Comparison of ENCODE assay signal across 8 mouse cellular contexts in the genomic region with DNA sequence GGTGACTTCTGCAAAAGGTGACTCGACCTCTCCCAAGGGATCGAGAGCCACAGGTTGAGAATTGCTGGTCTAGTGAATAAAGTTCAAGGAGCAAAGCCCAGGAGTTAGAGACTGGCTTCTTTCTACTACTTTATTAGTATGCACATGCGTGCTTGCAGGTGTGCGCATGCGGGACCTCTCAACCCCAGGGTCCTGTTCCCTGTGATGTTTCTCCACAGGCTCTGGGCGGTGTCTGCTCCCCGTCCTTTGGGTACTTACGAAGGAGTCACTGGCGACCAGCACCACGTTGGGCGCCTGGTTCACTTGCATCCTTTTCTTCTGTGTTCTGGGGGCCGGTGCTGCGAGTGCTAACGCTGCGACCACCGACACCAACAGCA. TPM values are rescaled to one million over a fixed set of nuclear protein-coding genes. Genes with fewer than 3 reads are reported as not detected.
DNase-seq lines count a peak whose midpoint lies in the region; ATAC-seq and TF ChIP-seq lines count a peak whose summit lies in the region.

No protein-coding gene starts in this region.

- no peaks in the 10 kb centered on the region for H3K4me1 ChIP-seq in heart, embryonic 11.5 days (ENCODE audit: control insufficient read depth, insufficient read depth, low read length)
- H3K4me1 ChIP-seq in ES-E14 (ENCODE audit: control insufficient read depth in 2 of 2, insufficient read depth in 2 of 2, low read length in 2 of 2, poor library complexity in 1 of 2): 0 out of 4 replicates have a peak, but pooled peaks cover 0 to 5% of the 10 kb centered on the region in 2 experiments
- peaks cover 6% of the 10 kb centered on the region; the same call in 1 of the 2 replicates for H3K4me1 ChIP-seq in embryonic facial prominence, embryonic 14.5 days (ENCODE audit: control insufficient read depth, insufficient read depth, low read length)
- peaks cover 3% of the 10 kb centered on the region; the same call in 1 of the 2 replicates for H3K4me1 ChIP-seq in kidney, adult 2 months (ENCODE audit: control insufficient read depth, insufficient read depth, low read length)

- DNase-seq in heart, postnatal 10 days: no peak
- DNase-seq in ES-E14 (ENCODE audit: low read depth, low spot score): peak; percentile 63
- DNase-seq in embryonic facial prominence, embryonic 14.5 days (ENCODE audit: low spot score): peak; percentile 65
- peak; percentile 77 for DNase-seq in kidney, adult 2 months
- peak; percentile 46 for DNase-seq in lung, postnatal 14 days
- no peak for DNase-seq in natural killer cell, adult 2 months (ENCODE audit: low spot score in 2 of 2)
- DNase-seq in ovary, postnatal 14 days (ENCODE audit: low spot score): no peak

- peak overlapping the region; percentile 76 for H3K9ac ChIP-seq in heart, embryonic 11.5 days (ENCODE audit: low read depth, low read length)
- H3K9ac ChIP-seq in ES-E14 (ENCODE audit: insufficient read depth, low read depth, low read length, poor library complexity, severe bottlenecking): peak overlapping the region; percentile 83
- peak overlapping the region; percentile 79 for H3K9ac ChIP-seq in embryonic facial prominence, embryonic 14.5 days (ENCODE audit: low read depth, low read length)

- in situ Hi-C loops in ES-E14 (cut with MboI; ENCODE audit: low sequenced_read_pairs in 2 of 2, unreplicated experiment in 2 of 2): no loop called here

- intact Hi-C loops in heart, postnatal 10 days (cut with DNase I): loop anchor here (2.0 to 5.0 kb wide), 2 partner anchors 79 to 156 kb away; a partner anchor contains a TSS

- H3K9me3 ChIP-seq in heart, embryonic 11.5 days (replicated peaks; ENCODE audit: control insufficient read depth, low read length): no peaks in the 10 kb centered on the region
- no peaks in the 10 kb centered on the region for H3K9me3 ChIP-seq in ES-E14 (ENCODE audit: control insufficient read depth, insufficient read depth, low read depth, low read length)
- H3K9me3 ChIP-seq in embryonic facial prominence, embryonic 14.5 days (ENCODE audit: control insufficient read depth, low read length): no peaks in the 10 kb centered on the region

- H3K27ac ChIP-seq in heart, embryonic 11.5 days (ENCODE audit: low read depth, low read length): peak overlapping the region; percentile 47; the same call in 1 of the 2 replicates
- peak overlapping the region; percentile 70; the same call in 1 of the 2 replicates for H3K27ac ChIP-seq in ES-E14 (ENCODE audit: insufficient read depth, low read depth, low read length, poor library complexity, severe bottlenecking)
- H3K27ac ChIP-seq in embryonic facial prominence, embryonic 14.5 days (replicated peaks; ENCODE audit: low read depth, low read length): peak overlapping the region; percentile 84
- peak overlapping the region; percentile 79 for H3K27ac ChIP-seq in kidney, adult 2 months (ENCODE audit: insufficient read depth, low read depth, low read length)

- TF ChIP-seq CTCF in kidney, adult 2 months (conservative IDR thresholded peaks at IDR 0.05; ENCODE audit: insufficient read depth, insufficient read length, low read depth, low read length): no peak

- no peak for TF ChIP-seq POLR2A in kidney, adult 2 months (IDR thresholded peaks at IDR 0.05; ENCODE audit: low read depth, low read length)

- ATAC-seq in heart, embryonic 11.5 days (replicated peaks; ENCODE audit: insufficient number of reproducible peaks, low FRiP score, low TSS enrichment): peak; percentile 72
- ATAC-seq in embryonic facial prominence, embryonic 14.5 days (ENCODE audit: low read depth): peak; percentile 84

- H3K4me2 ChIP-seq in heart, embryonic 11.5 days: peak overlapping the region; percentile 54
- peak overlapping the region; percentile 61 for H3K4me2 ChIP-seq in embryonic facial prominence, embryonic 14.5 days (ENCODE audit: low read depth, low read length)

- peak overlapping the region; percentile 59 for H3K4me3 ChIP-seq in heart, embryonic 11.5 days (ENCODE audit: low read depth, low read length)
- peak overlapping the region; percentile 93 to 95 for H3K4me3 ChIP-seq in ES-E14 (ENCODE audit: insufficient read depth in 1 of 2, low read depth in 1 of 2, low read length in 2 of 2, poor library complexity in 1 of 2, severe bottlenecking in 1 of 2)
- peak overlapping the region; percentile 72 for H3K4me3 ChIP-seq in embryonic facial prominence, embryonic 14.5 days (ENCODE audit: low read depth, low read length)
- peak overlapping the region; percentile 89 for H3K4me3 ChIP-seq in kidney, adult 2 months (ENCODE audit: insufficient read depth, low read depth, low read length)

- H3K27me3 ChIP-seq in heart, embryonic 11.5 days (ENCODE audit: control insufficient read depth, insufficient read depth, low read length): no peaks in the 10 kb centered on the region
- H3K27me3 ChIP-seq in embryonic facial prominence, embryonic 14.5 days (replicated peaks; ENCODE audit: control insufficient read depth, insufficient read depth, low read length): no peaks in the 10 kb centered on the region
- H3K27me3 ChIP-seq in kidney, adult 2 months (replicated peaks; ENCODE audit: control insufficient read depth, insufficient read depth, low read length): no peaks in the 10 kb centered on the region

- H3K36me3 ChIP-seq in heart, embryonic 11.5 days (ENCODE audit: control insufficient read depth, insufficient read depth, low read length): no peaks in the 10 kb centered on the region
- H3K36me3 ChIP-seq in ES-E14 (ENCODE audit: control insufficient read depth, insufficient read depth, low read length, poor library complexity, severe bottlenecking): no peaks in the 10 kb centered on the region
- peaks cover 11% of the 10 kb centered on the region; the same call in 1 of the 2 replicates for H3K36me3 ChIP-seq in embryonic facial prominence, embryonic 14.5 days (ENCODE audit: control insufficient read depth, insufficient read depth, low read length)
- no peaks in the 10 kb centered on the region for H3K36me3 ChIP-seq in kidney, adult 2 months (ENCODE audit: control insufficient read depth, insufficient read depth, low read length)

- 5% methylated on average over 16 of the region's 16 CpGs for WGBS in heart, embryonic 11.5 days (ENCODE audit: insufficient replicate concordance)
- 3% methylated on average over 16 of the region's 16 CpGs for WGBS in embryonic facial prominence, embryonic 14.5 days
- WGBS in kidney, adult 2 months: 1% methylated on average over 16 of the region's 16 CpGs

TF ChIP-seq in ES-E14, 5 proteins besides CTCF, POLR2A, EP300 and RAD21:
- TF ChIP-seq CHD2 (IDR thresholded peaks at IDR 0.05; ENCODE audit: low read depth, low read length) (no peak), ZNF384 (IDR thresholded peaks at IDR 0.05; ENCODE audit: low read depth, low read length) (no peak), ZC3H11A (IDR thresholded peaks at IDR 0.05; ENCODE audit: borderline replicate concordance, low read depth, low read length) (no peak), MAFK (IDR thresholded peaks at IDR 0.05; ENCODE audit: insufficient read depth, low read depth, low read length) (no peak), HCFC1 (IDR thresholded peaks at IDR 0.05; ENCODE audit: borderline replicate concordance, insufficient read depth, low read length) (no peak)
TF ChIP-seq in ES-E14: peak in this region for 0.

RNA-seq across cellular contexts. Expression of a gene that starts 0.4 kb away (rescaled TPM):
- polyA plus RNA-seq in heart, embryonic 11.5 days (2014; fragmentation: Nextera tagmentation; extraction: Ambion mirVana): 2.6 and 3.3 TPM in 2 replicates
- total RNA-seq in heart, postnatal 10 days (2021): 1 to 10 TPM; 3.9 to 4.3 TPM
- total RNA-seq in ES-E14 (2012; rRNA removed): 4.5 and 8.3 TPM in 2 replicates
- 10.5 and 11.4 TPM in 2 replicates for polyA plus RNA-seq in embryonic facial prominence, embryonic 14.5 days (2014; fragmentation: Nextera tagmentation; extraction: Ambion mirVana)
- 8.6 and 9.0 TPM in 2 replicates for polyA plus RNA-seq in kidney, adult 2 months (2012; rRNA removed)

RNA-seq across cellular contexts. Expression of a gene that starts 0.4 kb away (rescaled TPM):
- polyA plus RNA-seq in heart, embryonic 11.5 days (2014; fragmentation: Nextera tagmentation; extraction: Ambion mirVana): 12.7 and 14.0 TPM in 2 replicates
- 10 to 100 TPM; 14.9 to 15.4 TPM for total RNA-seq in heart, postnatal 10 days (2021)
- 38.3 and 38.6 TPM in 2 replicates for total RNA-seq in ES-E14 (2012; rRNA removed)
- polyA plus RNA-seq in embryonic facial prominence, embryonic 14.5 days (2014; fragmentation: Nextera tagmentation; extraction: Ambion mirVana): 19.6 and 20.9 TPM in 2 replicates
- 6.4 and 6.9 TPM in 2 replicates for polyA plus RNA-seq in kidney, adult 2 months (2012; rRNA removed)

RNA-seq across cellular contexts. Expression of a gene that starts 41.3 kb away (rescaled TPM):
- 0.52 and 0.72 TPM in 2 replicates for polyA plus RNA-seq in heart, embryonic 11.5 days (2014; fragmentation: Nextera tagmentation; extraction: Ambion mirVana)
- not detected for total RNA-seq in heart, postnatal 10 days (2021)
- total RNA-seq in ES-E14 (2012; rRNA removed): 0.11 and 0.27 TPM in 2 replicates
- 0.31 and 0.46 TPM in 2 replicates for polyA plus RNA-seq in embryonic facial prominence, embryonic 14.5 days (2014; fragmentation: Nextera tagmentation; extraction: Ambion mirVana)
- 0.39 and 0.41 TPM in 2 replicates for polyA plus RNA-seq in kidney, adult 2 months (2012; rRNA removed)

Comparison
In these comparisons a context has a peak if more than half of its experiments do, and no peak if none do; other contexts are left out.
1. DNase-seq: peak in ES-E14 (single experiment), embryonic facial prominence, embryonic 14.5 days (single experiment), kidney, adult 2 months (single experiment) and lung, postnatal 14 days (single experiment); none in heart, postnatal 10 days (0 of 2), natural killer cell, adult 2 months (0 of 2) and ovary, postnatal 14 days (single experiment).
2. Peak in every context shown above with its lines, with median percentiles within 50 percentile points of each other: H3K27ac ChIP-seq, H3K4me3 ChIP-seq and H3K9ac ChIP-seq.